Mouse (Mus musculus): ENCODE measurements around the gene Cers6. TPM values are rescaled to one million over a fixed set of nuclear protein-coding genes. Genes with fewer than 3 reads are reported as not detected.

Cers6 gene
- polyA plus RNA-seq, 1 experiment from 2014 or later, result 18.7 TPM

GRCm38 (mm10) chr2:69020636-69021310 is 159.5 kb downstream of the Cers6 start:
- Histone ChIP-seq H3K4me1 (peaks cover 3% of the 10 kb centered on the region; the same call in 1 of the 2 replicates), H3K27me3 (ENCODE audit: low read depth, poor library complexity, severe bottlenecking) (no peaks in the 10 kb centered on the region), H3K27ac (replicated peaks) (no peak overlapping the region), H3K36me3 (no peaks in the 10 kb centered on the region), H3K9me3 (replicated peaks) (no peaks in the 10 kb centered on the region), H3K4me3 (no peak overlapping the region)
- WGBS, result 91% methylated on average over 4 of the region's 4 CpGs
- no peak for DNase-seq (ENCODE audit: low spot score)

- 45% methylated on average over 4 of the region's 4 CpGs for WGBS
- no peaks in the 10 kb centered on the region for H3K36me3 ChIP-seq
- H3K27me3 ChIP-seq (ENCODE audit: low read depth, poor library complexity, severe bottlenecking), result no peaks in the 10 kb centered on the region
- no peak for DNase-seq (ENCODE audit: low spot score)
- H3K9me3 ChIP-seq (replicated peaks), result no peaks in the 10 kb centered on the region
- H3K27ac ChIP-seq (replicated peaks), result no peak overlapping the region
- peaks cover 3% of the 10 kb centered on the region; the same call in 1 of the 2 replicates for H3K4me1 ChIP-seq
- H3K4me3 ChIP-seq, result no peak overlapping the region
Measured at GRCm38 (mm10) chr2:69021516-69021915, 160.3 kb downstream of the Cers6 start.

GRCm38 (mm10) chr2:69024856-69025255 is 163.6 kb downstream of the Cers6 start:
- H3K27ac ChIP-seq (replicated peaks), result no peak overlapping the region
- H3K4me3 ChIP-seq, result no peak overlapping the region
- no peak for DNase-seq (ENCODE audit: low spot score)
- no peaks in the 10 kb centered on the region for H3K9me3 ChIP-seq (replicated peaks)
- peaks cover 3% of the 10 kb centered on the region; the same call in 1 of the 2 replicates for H3K4me1 ChIP-seq
- H3K36me3 ChIP-seq, result 0 out of 2 replicates have a peak, but pooled peaks cover 4% of the 10 kb centered on the region
- WGBS, result 87% methylated on average over 2 of the region's 2 CpGs
- H3K27me3 ChIP-seq (ENCODE audit: low read depth, poor library complexity, severe bottlenecking), result no peaks in the 10 kb centered on the region

- 83% methylated on average over 2 of the region's 2 CpGs for WGBS
- Histone ChIP-seq H3K27me3 (ENCODE audit: low read depth, poor library complexity, severe bottlenecking) (0 out of 2 replicates have a peak, but pooled peaks cover 7% of the 10 kb centered on the region), H3K27ac (replicated peaks) (no peak overlapping the region), H3K9me3 (replicated peaks) (no peaks in the 10 kb centered on the region), H3K36me3 (0 out of 2 replicates have a peak, but pooled peaks cover 4% of the 10 kb centered on the region), H3K4me1 (peaks cover 14% of the 10 kb centered on the region), H3K4me3 (no peak overlapping the region)
- no peak for DNase-seq (ENCODE audit: low spot score)
Measured at GRCm38 (mm10) chr2:69032562-69032961, 171.3 kb downstream of the Cers6 start.

GRCm38 (mm10) chr2:69035457-69035856 is 174.2 kb downstream of the Cers6 start:
- no peak for DNase-seq (ENCODE audit: low spot score)
- no peak overlapping the region for H3K4me3 ChIP-seq
- 0 out of 2 replicates have a peak, but pooled peaks cover 7% of the 10 kb centered on the region for H3K27me3 ChIP-seq (ENCODE audit: low read depth, poor library complexity, severe bottlenecking)
- H3K27ac ChIP-seq (replicated peaks), result no peak overlapping the region
- 12% methylated on average over 4 of the region's 4 CpGs for WGBS
- no peaks in the 10 kb centered on the region for H3K36me3 ChIP-seq
- peaks cover 17% of the 10 kb centered on the region for H3K4me1 ChIP-seq
- H3K9me3 ChIP-seq (replicated peaks), result no peaks in the 10 kb centered on the region

- H3K9me3 ChIP-seq (replicated peaks), result no peaks in the 10 kb centered on the region
- WGBS, result 87% methylated on average over 2 of the region's 2 CpGs
Measured at GRCm38 (mm10) chr2:69037362-69037761, 176.1 kb downstream of the Cers6 start.

GRCm38 (mm10) chr2:69042327-69043106 is 181.3 kb downstream of the Cers6 start:
- Histone ChIP-seq H3K27me3 (ENCODE audit: low read depth, poor library complexity, severe bottlenecking) (no peaks in the 10 kb centered on the region), H3K4me3 (no peak overlapping the region), H3K27ac (replicated peaks) (no peak overlapping the region), H3K4me1 (peaks cover 17% of the 10 kb centered on the region), H3K9me3 (replicated peaks) (no peaks in the 10 kb centered on the region), H3K36me3 (no peaks in the 10 kb centered on the region)
- 83% methylated on average over 6 of the region's 6 CpGs for WGBS
- no peak for DNase-seq (ENCODE audit: low spot score)

More at GRCm38 (mm10) chr2:69037362-69037761, 176.1 kb downstream of the Cers6 start:
- 0 out of 2 replicates have a peak, but pooled peaks cover 7% of the 10 kb centered on the region for H3K27me3 ChIP-seq (ENCODE audit: low read depth, poor library complexity, severe bottlenecking)
- DNase-seq (ENCODE audit: low spot score), result no peak
- H3K36me3 ChIP-seq, result no peaks in the 10 kb centered on the region
- H3K4me3 ChIP-seq, result no peak overlapping the region
- no peak overlapping the region for H3K27ac ChIP-seq (replicated peaks)
- H3K4me1 ChIP-seq, result peaks cover 21% of the 10 kb centered on the region

- H3K9me3 ChIP-seq (replicated peaks), result no peaks in the 10 kb centered on the region
- H3K36me3 ChIP-seq, result no peaks in the 10 kb centered on the region
- WGBS, result 83% methylated on average over 4 of the region's 4 CpGs
- peaks cover 17% of the 10 kb centered on the region for H3K4me1 ChIP-seq
- H3K27me3 ChIP-seq (ENCODE audit: low read depth, poor library complexity, severe bottlenecking), result no peaks in the 10 kb centered on the region
- no peak overlapping the region for H3K27ac ChIP-seq (replicated peaks)
- DNase-seq (ENCODE audit: low spot score), result peak; percentile 38
- H3K4me3 ChIP-seq, result no peak overlapping the region
Measured at GRCm38 (mm10) chr2:69043431-69044118, 182.3 kb downstream of the Cers6 start.

- DNase-seq (ENCODE audit: low spot score), result no peak
- H3K9me3 ChIP-seq (replicated peaks), result no peaks in the 10 kb centered on the region
- H3K27me3 ChIP-seq (ENCODE audit: low read depth, poor library complexity, severe bottlenecking), result no peaks in the 10 kb centered on the region
- peaks cover 15% of the 10 kb centered on the region for H3K4me1 ChIP-seq
- H3K27ac ChIP-seq (replicated peaks), result no peak overlapping the region
- H3K4me3 ChIP-seq, result no peak overlapping the region
- no peaks in the 10 kb centered on the region for H3K36me3 ChIP-seq
- WGBS, result 87% methylated on average over 4 of the region's 4 CpGs
Measured at GRCm38 (mm10) chr2:69045926-69046325, 184.7 kb downstream of the Cers6 start.

GRCm38 (mm10) chr2:69047297-69047696 is 186.1 kb downstream of the Cers6 start:
- 81% methylated on average over 7 of the region's 7 CpGs for WGBS
- H3K4me1 ChIP-seq, result peaks cover 15% of the 10 kb centered on the region
- no peaks in the 10 kb centered on the region for H3K9me3 ChIP-seq (replicated peaks)
- peaks cover 7% of the 10 kb centered on the region for H3K27me3 ChIP-seq (ENCODE audit: low read depth, poor library complexity, severe bottlenecking)
- H3K27ac ChIP-seq (replicated peaks), result no peak overlapping the region
- no peak for DNase-seq (ENCODE audit: low spot score)
- no peak overlapping the region for H3K4me3 ChIP-seq
- H3K36me3 ChIP-seq, result no peaks in the 10 kb centered on the region

- H3K4me3 ChIP-seq, result no peak overlapping the region
- no peak overlapping the region for H3K27ac ChIP-seq (replicated peaks)
- no peaks in the 10 kb centered on the region for H3K36me3 ChIP-seq
- peaks cover 13% of the 10 kb centered on the region for H3K4me1 ChIP-seq
- no peaks in the 10 kb centered on the region for H3K9me3 ChIP-seq (replicated peaks)
- WGBS, result 83% methylated on average over 3 of the region's 3 CpGs
- no peak for DNase-seq (ENCODE audit: low spot score)
- H3K27me3 ChIP-seq (ENCODE audit: low read depth, poor library complexity, severe bottlenecking), result peaks cover 10% of the 10 kb centered on the region
Measured at GRCm38 (mm10) chr2:69047805-69048204, 186.6 kb downstream of the Cers6 start.

GRCm38 (mm10) chr2:69049179-69049578 is 187.9 kb downstream of the Cers6 start:
- Histone ChIP-seq H3K27me3 (ENCODE audit: low read depth, poor library complexity, severe bottlenecking) (peaks cover 11% of the 10 kb centered on the region), H3K4me1 (peaks cover 17% of the 10 kb centered on the region), H3K36me3 (no peaks in the 10 kb centered on the region), H3K27ac (replicated peaks) (no peak overlapping the region), H3K4me3 (no peak overlapping the region), H3K9me3 (replicated peaks) (no peaks in the 10 kb centered on the region)
- DNase-seq (ENCODE audit: low spot score), result no peak
- WGBS, result 71% methylated on average over 7 of the region's 7 CpGs

Measured in midbrain, embryonic 10.5 days (tissue).